Mouse (Mus musculus) MEL (cell line): ENCODE results near the gene Ager. TPM values are rescaled to one million over a fixed set of nuclear protein-coding genes. Genes with fewer than 3 reads are reported as not detected.

ENCODE experiments used
- DNase-seq: peaks from one replicate; pipeline ENCODE4 v3.0.0; 2011; ENCODE audit warnings: low read depth, low spot score
- H3K27ac ChIP-seq: 2 replicates; pipeline ENCODE4 v1.5.1; 2012; ENCODE audit warnings: low read depth, mild to moderate bottlenecking, control low read depth, low read length, moderate library complexity; ENCODE audit not compliant: control insufficient read depth
- H3K27me3 ChIP-seq, 2 experiments: fragments of 150-350 bp in 1 of 2; sonication (generic) in 1 of 2; 2 replicates each; pipeline ENCODE4 v1.6.1; 2012; ENCODE audit warnings: low read length in 2 of 2, mild to moderate bottlenecking in 2 of 2, improper control_type of control experiment in 1 of 2, moderate library complexity in 1 of 2; ENCODE audit not compliant: insufficient read depth in 2 of 2, control insufficient read depth in 1 of 2
- H3K36me3 ChIP-seq, 2 experiments: 2 replicates each; pipeline ENCODE4 v1.6.1; 2012 to 2014; ENCODE audit warnings: low read length in 2 of 2, improper control_type of control experiment in 1 of 2, inconsistent platforms in 1 of 2, mild to moderate bottlenecking in 1 of 2; ENCODE audit not compliant: insufficient read depth in 2 of 2, control insufficient read depth in 1 of 2
- H3K4me1 ChIP-seq, 2 experiments: fragments of 150-350 bp in 1 of 2; sonication (generic) in 1 of 2; 2 replicates each; pipeline ENCODE4 v1.6.1; 2012; ENCODE audit warnings: low read length in 2 of 2, improper control_type of control experiment in 1 of 2, mild to moderate bottlenecking in 1 of 2; ENCODE audit not compliant: insufficient read depth in 2 of 2, control insufficient read depth in 1 of 2
- H3K4me3 ChIP-seq, 2 experiments: fragments of 150-350 bp in 1 of 2; sonication (generic) in 1 of 2; 2 replicates each; pipeline ENCODE4 v1.5.1; 2012; ENCODE audit warnings: low read depth in 2 of 2, low read length in 2 of 2, mild to moderate bottlenecking in 2 of 2, moderate library complexity in 2 of 2, control low read depth in 1 of 2, improper control_type of control experiment in 1 of 2; ENCODE audit not compliant: control insufficient read depth in 1 of 2, insufficient read depth in 1 of 2
- H3K79me2 ChIP-seq: 2 replicates; pipeline ENCODE4 v1.6.1; 2012; ENCODE audit warnings: mild to moderate bottlenecking, low read length, moderate library complexity; ENCODE audit not compliant: control insufficient read depth, poor library complexity, insufficient read depth
- H3K9ac ChIP-seq: 2 replicates; pipeline ENCODE4 v1.6.1; 2012; ENCODE audit warnings: low read depth, mild to moderate bottlenecking, control low read depth, low read length, moderate library complexity; ENCODE audit not compliant: control insufficient read depth, poor library complexity, severe bottlenecking
- H3K9me3 ChIP-seq: fragments of 150-350 bp; sonication (generic); replicated peaks from 2 replicates; pipeline ENCODE4 v1.6.1; 2012; ENCODE audit warnings: mild to moderate bottlenecking, low read length, improper control_type of control experiment, moderate library complexity; ENCODE audit not compliant: insufficient read depth
- CHD1 ChIP-seq: IDR thresholded peaks from 2 replicates; pipeline ENCODE4 v1.6.1; 2012; ENCODE audit warnings: low read depth, mild to moderate bottlenecking, inconsistent platforms, low read length, improper control_type of control experiment
- CHD2 ChIP-seq: IDR thresholded peaks from 2 replicates; pipeline ENCODE4 v1.6.1; 2011; ENCODE audit warnings: low read length, improper control_type of control experiment
- CTCF ChIP-seq, 3 experiments: IDR thresholded peaks in 2 of 3; conservative IDR thresholded peaks in 1 of 3; 2 replicates each; pipeline ENCODE4 v1.5.1; 2011 to 2012; ENCODE audit warnings: low read length in 3 of 3, low read depth in 2 of 3, mild to moderate bottlenecking in 2 of 3, improper control_type of control experiment in 1 of 3, inconsistent platforms in 1 of 3, mixed read lengths in 1 of 3, moderate library complexity in 1 of 3; ENCODE audit not compliant: control insufficient read depth in 1 of 3, insufficient read depth in 1 of 3, poor library complexity in 1 of 3, severe bottlenecking in 1 of 3
- E2F4 ChIP-seq: IDR thresholded peaks from 2 replicates; pipeline ENCODE4 v1.6.1; 2011; ENCODE audit warnings: low read depth, low read length, improper control_type of control experiment, borderline replicate concordance
- ETS1 ChIP-seq: IDR thresholded peaks from 2 replicates; pipeline ENCODE4 v1.6.1; 2012; ENCODE audit warnings: low read depth, mild to moderate bottlenecking, inconsistent platforms, low read length, improper control_type of control experiment, moderate library complexity
- GABPA ChIP-seq: IDR thresholded peaks from 2 replicates; pipeline ENCODE4 v1.6.1; 2012; ENCODE audit warnings: low read depth, mild to moderate bottlenecking, inconsistent platforms, low read length, improper control_type of control experiment, moderate library complexity
- GATA1 ChIP-seq: IDR thresholded peaks from 2 replicates; pipeline ENCODE4 v1.6.1; 2011; ENCODE audit warnings: low read depth, low read length, improper control_type of control experiment
- JUND ChIP-seq: IDR thresholded peaks from 2 replicates; pipeline ENCODE4 v1.6.1; 2011; ENCODE audit warnings: low read depth, mild to moderate bottlenecking, improper control_type of control experiment, low read length
- KAT2A ChIP-seq: conservative IDR thresholded peaks from 2 replicates; pipeline ENCODE4 v1.6.1; 2012; ENCODE audit warnings: low read depth, low read length, improper control_type of control experiment, inconsistent platforms
- MAFK ChIP-seq: IDR thresholded peaks from 2 replicates; pipeline ENCODE4 v1.6.1; 2011; ENCODE audit warnings: low read depth, mild to moderate bottlenecking, low read length, improper control_type of control experiment, borderline replicate concordance
- MAX ChIP-seq: IDR thresholded peaks from 2 replicates; pipeline ENCODE4 v1.6.1; 2011; ENCODE audit warnings: low read length, improper control_type of control experiment
- MAZ ChIP-seq: IDR thresholded peaks from 2 replicates; pipeline ENCODE4 v1.6.1; 2012; ENCODE audit warnings: low read depth, mild to moderate bottlenecking, inconsistent platforms, low read length, improper control_type of control experiment
- MXI1 ChIP-seq: IDR thresholded peaks from 2 replicates; pipeline ENCODE4 v1.6.1; 2011; ENCODE audit warnings: mild to moderate bottlenecking, low read depth, low read length, improper control_type of control experiment
- MYB ChIP-seq: IDR thresholded peaks from 2 replicates; pipeline ENCODE4 v1.6.1; 2011; ENCODE audit warnings: mild to moderate bottlenecking, low read depth, low read length, improper control_type of control experiment
- MYC ChIP-seq: IDR thresholded peaks from 2 replicates; pipeline ENCODE4 v1.6.1; 2011; ENCODE audit warnings: low read depth, mild to moderate bottlenecking, low read length, improper control_type of control experiment, moderate library complexity
- NELFE ChIP-seq: IDR thresholded peaks from 2 replicates; pipeline ENCODE4 v1.6.1; 2011; ENCODE audit warnings: low read depth, low read length, improper control_type of control experiment
- NRF1 ChIP-seq: IDR thresholded peaks from 2 replicates; pipeline ENCODE4 v1.6.1; 2014; ENCODE audit warnings: low read depth, mild to moderate bottlenecking, inconsistent platforms, low read length, improper control_type of control experiment, moderate library complexity; ENCODE audit not compliant: poor library complexity, insufficient read depth, severe bottlenecking
- POLR2A ChIP-seq, 2 experiments: IDR thresholded peaks; 2 replicates each; pipeline ENCODE4 v1.6.1; 2011 to 2012; ENCODE audit warnings: low read length in 2 of 2, mild to moderate bottlenecking in 2 of 2, control low read depth in 1 of 2, improper control_type of control experiment in 1 of 2, low read depth in 1 of 2, moderate library complexity in 1 of 2; ENCODE audit not compliant: control insufficient read depth in 1 of 2, insufficient read depth in 1 of 2, poor library complexity in 1 of 2
- POLR2AphosphoS2 ChIP-seq: IDR thresholded peaks from 2 replicates; pipeline ENCODE4 v1.6.1; 2011; ENCODE audit warnings: low read length, improper control_type of control experiment
- RAD21 ChIP-seq: IDR thresholded peaks from 2 replicates; pipeline ENCODE4 v1.6.1; 2011; ENCODE audit warnings: mild to moderate bottlenecking, low read depth, low read length, improper control_type of control experiment
- RCOR1 ChIP-seq: IDR thresholded peaks from 2 replicates; pipeline ENCODE4 v1.6.1; 2012; ENCODE audit warnings: low read depth, mild to moderate bottlenecking, inconsistent platforms, low read length, improper control_type of control experiment
- SIN3A ChIP-seq: IDR thresholded peaks from 2 replicates; pipeline ENCODE4 v1.6.1; 2012; ENCODE audit warnings: low read length, improper control_type of control experiment, inconsistent platforms
- SMC3 ChIP-seq: IDR thresholded peaks from 2 replicates; pipeline ENCODE4 v1.6.1; 2011; ENCODE audit warnings: low read depth, low read length, improper control_type of control experiment
- TBP ChIP-seq: IDR thresholded peaks from 2 replicates; pipeline ENCODE4 v1.8.0; 2011; ENCODE audit warnings: low read depth, low read length, improper control_type of control experiment
- UBTF ChIP-seq: IDR thresholded peaks from 2 replicates; pipeline ENCODE4 v1.6.1; 2012; ENCODE audit warnings: low read depth, mild to moderate bottlenecking, inconsistent platforms, low read length, improper control_type of control experiment, moderate library complexity, borderline replicate concordance; ENCODE audit not compliant: insufficient read depth
- USF1 ChIP-seq: IDR thresholded peaks from 2 replicates; pipeline ENCODE4 v1.6.1; 2014; ENCODE audit warnings: low read depth, mild to moderate bottlenecking, inconsistent platforms, low read length, improper control_type of control experiment, moderate library complexity
- USF2 ChIP-seq, 2 experiments: IDR thresholded peaks; 2 replicates each; pipeline ENCODE4 v1.6.1; 2011 to 2012; ENCODE audit warnings: improper control_type of control experiment in 2 of 2, low read length in 2 of 2, borderline replicate concordance in 1 of 2, inconsistent platforms in 1 of 2, low read depth in 1 of 2, mild to moderate bottlenecking in 1 of 2; ENCODE audit not compliant: insufficient read depth in 1 of 2
- ZC3H11A ChIP-seq: IDR thresholded peaks from 2 replicates; pipeline ENCODE4 v1.6.1; 2012; ENCODE audit warnings: low read depth, mild to moderate bottlenecking, inconsistent platforms, low read length, improper control_type of control experiment
- ZMIZ1 ChIP-seq: IDR thresholded peaks from 2 replicates; pipeline ENCODE4 v1.6.1; 2012; ENCODE audit warnings: low read depth, mild to moderate bottlenecking, inconsistent platforms, low read length, improper control_type of control experiment, moderate library complexity
- polyA plus RNA-seq, 2 experiments: library from polyadenylated mRNA; stranded (reverse) in 1 of 2; unstranded in 1 of 2; fragments of >175 nt in 1 of 2; fragments of >200 nt in 1 of 2; gene quantifications; 2 replicates each; pipeline versions ENCODE4 v1.2.1 to v1.2.4; 2012; ENCODE audit warnings: low replicate concordance in 2 of 2, low read depth in 1 of 2; ENCODE audit not compliant: insufficient read length in 2 of 2, insufficient read depth in 1 of 2, missing spikeins in 1 of 2
- total RNA-seq: library from RNA; depleted of rRNA; stranded (reverse); fragments of 300-350 nt; gene quantifications from 2 replicates; pipeline ENCODE4 v1.2.3, GENCODE M21; 2012

Gene Ager
- total and polyA plus RNA-seq, 3 experiments: 0.27 to 3.7 TPM; not detected in 1

- peak; percentile 59 for DNase-seq
- peak; percentile 11; the same call in 1 of the 2 replicates for TF ChIP-seq SIN3A
- TF ChIP-seq CHD1: no peak
- H3K4me3 ChIP-seq: peak within 1 kb of the TSS; percentile 68 to 98
These were observed 6.4 kb upstream of the Ager start, which contains the start of gene Pbx2 for GRCm38 (mm10) chr17:34591029-34591993. Gene Pbx2, plus strand, starts transcription at chr17:34591266.

GRCm38 (mm10) chr17:34591994-34592375 is 5.7 kb upstream of the Ager start:
- no peaks in the 10 kb centered on the region for H3K27me3 ChIP-seq
- H3K27ac ChIP-seq: peak overlapping the region; percentile 63
- peak overlapping the region; percentile 99 for H3K9ac ChIP-seq
- H3K79me2 ChIP-seq: peaks cover 16% of the 10 kb centered on the region
- DNase-seq: peak; percentile 89
- no peaks in the 10 kb centered on the region for H3K9me3 ChIP-seq
- peak overlapping the region; percentile 68 to 98 for H3K4me3 ChIP-seq
- peaks cover 0 to 29% of the 10 kb centered on the region in 2 experiments; a peak in 3 of 4 replicates for H3K36me3 ChIP-seq
- peaks cover 11 to 40% of the 10 kb centered on the region in 2 experiments for H3K4me1 ChIP-seq
- TF ChIP-seq TBP (no peak), MAX (no peak), CHD2 (no peak), NRF1 (no peak), MAZ (peak; percentile 97; the same call in 1 of the 2 replicates), ZC3H11A (no peak), GATA1 (no peak), USF1 (no peak), SMC3 (no peak), UBTF (no peak), SIN3A (0 out of 2 replicates have a peak, but pooled peaks have one; percentile 11), POLR2A (IDR thresholded peaks at IDR 0.05; ENCODE audit: control insufficient read depth in 1 of 2, insufficient read depth in 1 of 2, low read depth in 1 of 2, low read length in 2 of 2, poor library complexity in 1 of 2) (peak; percentile 33 to 58; a peak in 2 of 4 replicates), MYB (no peak), GABPA (no peak), NELFE (peak; percentile 56), RAD21 (no peak), MAFK (no peak), E2F4 (no peak), POLR2AphosphoS2 (peak; percentile 58; the same call in 1 of the 2 replicates), ZMIZ1 (peak; percentile 52; the same call in 1 of the 2 replicates), CTCF (IDR thresholded peaks at IDR 0.05 in 2 of 3, conservative IDR thresholded peaks at IDR 0.05 in 1 of 3; ENCODE audit: control insufficient read depth in 1 of 3, insufficient read depth in 1 of 3, low read depth in 2 of 3, low read length in 3 of 3, poor library complexity in 1 of 3, severe bottlenecking in 1 of 3) (no peak), RCOR1 (no peak), KAT2A (no peak), MYC (no peak), USF2 (IDR thresholded peaks at IDR 0.05; ENCODE audit: borderline replicate concordance in 1 of 2, insufficient read depth in 1 of 2, low read depth in 1 of 2, low read length in 2 of 2) (no peak), MXI1 (no peak), JUND (no peak), ETS1 (no peak), CHD1 (no peak)

More at GRCm38 (mm10) chr17:34591029-34591993, 6.4 kb upstream of the Ager start, which contains the start of gene Pbx2:
- peak within 1 kb of the TSS; percentile 99 for H3K9ac ChIP-seq
- H3K36me3 ChIP-seq: peaks cover 0 to 27% of the 10 kb centered on the region in 2 experiments; a peak in 3 of 4 replicates
- no peaks in the 10 kb centered on the region for H3K9me3 ChIP-seq
- no peaks in the 10 kb centered on the region for H3K27me3 ChIP-seq
- H3K79me2 ChIP-seq: peaks cover 16% of the 10 kb centered on the region
- peak within 1 kb of the TSS; percentile 63 for H3K27ac ChIP-seq
- H3K4me1 ChIP-seq: peaks cover 11 to 39% of the 10 kb centered on the region in 2 experiments
